Mouse (Mus musculus) mesoderm, embryonic 11.5 days (tissue): ENCODE results near the gene Elavl4.

ENCODE experiments used
- DNase-seq: peaks from one replicate; pipeline ENCODE4 v3.0.0-alpha.2; 2012; ENCODE audit warnings: low read depth, low spot score

Gene Elavl4

DNA sequence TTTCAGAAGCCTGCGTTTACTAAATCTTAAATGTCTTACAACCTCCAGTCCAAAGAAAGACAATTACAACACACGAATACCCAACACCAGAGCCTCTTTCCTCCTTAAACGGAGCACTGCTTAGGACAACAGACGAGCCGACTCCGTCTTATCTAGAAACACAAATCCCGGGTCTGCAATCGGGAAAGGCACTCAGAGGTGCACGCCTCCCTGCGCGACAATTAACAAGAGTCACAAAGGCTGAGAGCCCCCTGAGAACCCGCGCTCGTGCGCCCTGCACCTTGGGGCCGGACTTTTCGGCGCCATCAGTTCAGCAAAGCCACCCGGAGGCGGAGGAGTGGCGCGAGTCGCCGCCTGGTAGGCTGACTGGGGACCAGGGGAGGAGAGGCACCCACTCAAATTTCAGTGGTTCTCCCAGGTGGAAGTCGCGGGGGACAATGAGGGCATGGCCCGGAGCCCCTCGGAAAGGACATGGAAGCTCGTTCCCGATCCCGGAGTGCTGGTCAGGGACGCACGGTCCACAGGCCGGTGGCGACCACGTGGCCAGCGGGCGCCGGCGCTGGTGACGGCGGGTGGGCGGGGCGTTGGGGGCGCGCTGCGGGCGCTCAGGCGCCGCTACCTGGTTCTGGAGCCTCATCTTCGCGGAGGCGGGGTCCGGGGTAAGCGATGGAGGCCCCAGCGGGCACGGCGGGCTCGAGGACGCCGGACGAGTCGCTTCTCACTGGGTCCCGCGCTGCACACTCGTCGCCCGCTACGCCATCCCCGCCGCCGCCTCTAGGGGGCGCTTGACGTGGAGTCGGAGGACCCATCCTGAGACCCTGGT, at the start of gene Elavl4:
Gene Elavl4, minus strand, starts transcription at position 732 of the 823 bp plus-strand sequence.
- peak; percentile 86 for DNase-seq

DNA sequence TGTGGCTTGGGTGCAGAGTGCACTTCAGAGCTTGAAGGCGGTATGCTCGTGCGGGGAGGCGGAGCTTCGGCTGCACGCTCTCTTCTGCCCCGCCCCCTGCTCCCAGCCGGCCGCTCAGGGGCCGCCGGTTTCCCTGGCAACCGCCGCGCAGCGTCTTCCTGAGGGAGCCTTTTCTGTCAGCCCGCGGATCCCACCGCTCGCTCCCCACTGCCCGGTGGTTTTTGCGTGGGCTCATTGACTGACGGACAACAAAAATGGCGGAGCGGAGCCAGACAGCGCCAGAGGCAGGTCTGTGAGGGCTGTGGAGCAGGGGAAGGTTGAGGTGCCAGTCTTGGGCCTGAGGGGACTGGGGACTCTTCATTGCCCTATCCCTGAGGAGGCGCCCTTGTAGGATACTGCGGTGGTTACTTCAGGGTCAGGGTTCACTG, 45.9 kb upstream of the Elavl4 start, which contains the start of gene Agbl4:
Gene Agbl4, plus strand, starts transcription at position 44 of the 428 bp plus-strand sequence.
- peak; percentile 83 for DNase-seq

DNA sequence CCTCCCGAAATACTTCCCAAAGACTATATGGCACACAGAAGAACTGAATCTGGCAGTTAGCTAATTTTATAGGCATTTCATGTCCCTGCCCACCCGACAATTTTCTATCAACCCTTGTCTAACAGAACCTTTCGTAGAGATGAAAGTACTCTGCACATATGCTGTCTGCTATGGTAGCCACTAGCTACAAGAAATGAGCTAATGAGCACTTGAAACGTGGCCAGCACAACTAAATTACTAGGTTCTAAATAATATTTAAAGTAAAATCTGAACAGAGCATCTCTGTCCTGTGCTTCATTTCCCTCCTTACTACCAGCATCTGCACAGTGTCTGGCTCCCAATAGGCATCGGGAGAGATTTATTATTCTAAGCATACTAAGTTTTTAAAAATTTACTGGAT, 44.5 kb upstream of the Elavl4 start:
- no peak for DNase-seq

DNA sequence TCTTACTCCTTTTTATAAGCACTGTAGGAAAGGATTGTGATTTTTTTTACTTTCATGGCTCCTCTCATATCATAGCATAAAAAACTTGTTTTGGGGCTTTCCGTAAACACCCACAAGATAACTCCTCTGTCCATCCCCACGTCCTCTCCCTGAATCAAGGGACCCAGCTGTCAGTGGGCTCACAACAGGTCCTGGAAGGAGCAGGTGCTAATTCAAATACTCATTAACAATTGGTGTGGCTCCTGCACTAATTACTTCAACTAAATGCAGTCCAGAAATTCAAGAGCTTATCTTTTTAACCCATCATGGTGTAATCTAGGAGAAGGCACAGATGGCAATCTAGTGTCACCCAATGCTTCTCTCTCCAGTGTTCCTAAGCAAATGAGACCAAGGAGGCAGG, 8.9 kb upstream of the Elavl4 start:
- no peak for DNase-seq

DNA sequence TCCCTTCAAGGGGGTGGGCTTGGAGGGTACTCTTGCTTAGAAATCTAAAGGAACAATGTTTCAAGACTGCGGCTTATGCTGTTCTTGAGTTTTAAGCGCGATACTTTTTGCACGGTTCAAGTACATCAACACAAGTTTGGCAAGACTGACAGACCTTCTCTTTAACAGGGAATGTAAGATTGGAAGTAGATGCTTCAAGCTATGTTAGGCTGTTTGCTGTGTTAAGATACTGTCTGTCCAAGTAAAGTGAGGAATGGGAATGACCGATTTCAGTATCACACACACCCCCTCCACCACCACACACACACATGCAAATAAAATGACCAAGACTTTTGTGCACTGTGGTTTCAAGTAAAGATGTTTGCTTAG, 276 bp upstream of the Elavl4 start:
- DNase-seq = no peak

DNA sequence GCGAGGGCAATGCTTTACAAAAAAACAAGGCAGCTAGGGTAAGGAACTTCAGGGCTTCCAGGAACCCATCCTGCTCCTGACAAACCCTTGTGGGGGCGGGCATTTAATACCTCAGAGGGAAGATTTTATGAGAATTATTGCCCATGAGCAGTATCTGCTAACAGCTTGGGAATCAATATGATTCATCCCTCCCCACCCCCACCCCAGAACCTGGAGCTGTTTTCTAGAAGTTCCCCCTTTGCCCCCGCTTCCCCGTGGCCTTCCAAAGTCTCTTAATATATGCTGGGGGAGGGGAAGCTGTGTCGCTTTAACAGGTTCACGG, 892 bp downstream of the Elavl4 start:
- no peak for DNase-seq

DNA sequence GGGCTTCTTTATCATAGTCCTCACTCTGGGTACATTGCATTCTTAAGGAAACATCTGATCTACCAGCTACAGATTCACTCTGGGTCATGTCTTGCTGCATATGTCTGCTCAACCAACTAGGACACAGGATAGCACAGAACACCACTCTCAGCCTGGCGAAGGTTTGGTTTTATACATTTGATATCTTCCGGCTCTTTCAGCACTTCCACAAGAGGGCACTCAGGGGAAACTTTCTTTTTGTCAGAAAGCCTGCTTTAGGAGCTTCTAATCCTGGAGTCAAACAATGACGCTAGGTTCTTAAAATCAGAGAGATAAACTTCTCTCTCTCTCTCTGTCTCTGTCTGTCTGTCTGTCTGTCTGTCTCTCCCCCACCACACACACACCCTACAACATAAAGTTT, 27.8 kb downstream of the Elavl4 start:
- no peak for DNase-seq

DNA sequence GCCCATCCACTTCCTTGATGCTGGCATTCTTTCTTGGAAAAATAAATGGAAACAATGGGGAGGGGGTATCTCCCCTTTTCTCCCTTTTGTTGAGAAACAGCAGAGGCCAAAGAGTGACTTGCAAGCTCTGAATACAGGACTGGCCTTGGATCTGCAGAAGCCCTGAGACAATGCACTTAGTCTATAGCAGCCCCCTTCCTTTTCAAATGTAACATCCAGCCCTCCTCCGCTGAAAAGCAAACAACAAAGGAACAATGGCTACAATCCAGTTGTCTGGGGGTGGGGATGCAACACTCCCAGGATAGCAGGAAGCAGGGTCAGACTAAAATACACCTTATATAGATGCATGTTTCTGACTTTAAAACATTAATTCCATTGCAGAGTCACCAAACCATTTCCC, 39.6 kb downstream of the Elavl4 start:
- peak; percentile 23 for DNase-seq

DNA sequence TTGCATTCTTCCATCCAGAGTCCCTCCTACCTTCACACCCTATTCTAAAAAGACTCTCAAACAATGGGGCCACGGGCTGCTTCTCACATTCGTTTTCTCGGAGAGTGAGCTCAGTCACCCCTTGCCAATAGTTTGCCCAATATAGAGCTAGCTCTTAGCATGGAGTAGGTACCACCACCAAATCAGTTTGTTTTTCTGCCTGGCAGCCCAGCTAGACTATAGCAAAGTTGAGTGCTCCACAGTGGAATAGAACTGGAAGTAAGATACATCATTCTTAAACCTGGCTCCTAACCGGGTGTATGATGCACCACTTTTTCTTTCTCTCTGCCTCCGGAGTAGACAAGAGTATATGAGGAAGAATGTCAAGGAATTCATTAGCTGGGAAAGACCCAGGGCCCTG, 44.7 kb downstream of the Elavl4 start:
- DNase-seq = no peak

DNA sequence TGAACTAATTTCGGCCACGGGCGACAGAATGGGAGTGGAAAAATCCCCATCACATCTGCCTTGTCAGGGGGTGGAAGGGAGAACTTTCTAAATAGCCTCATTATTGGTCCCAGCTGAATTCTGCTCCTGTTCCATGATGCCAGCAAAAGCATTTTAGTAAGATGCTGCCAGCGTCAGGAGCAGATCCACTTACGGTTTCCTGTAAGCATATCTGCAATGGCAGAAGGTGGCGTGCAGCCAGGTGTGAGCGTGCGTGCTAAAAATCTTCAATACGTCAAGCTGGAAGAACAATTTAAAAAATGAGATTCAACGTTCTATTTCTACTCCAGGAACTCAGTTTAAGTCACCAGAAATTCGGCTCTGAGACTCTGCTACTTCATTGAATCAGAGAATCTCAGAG, 45.1 kb downstream of the Elavl4 start:
- no peak for DNase-seq

DNA sequence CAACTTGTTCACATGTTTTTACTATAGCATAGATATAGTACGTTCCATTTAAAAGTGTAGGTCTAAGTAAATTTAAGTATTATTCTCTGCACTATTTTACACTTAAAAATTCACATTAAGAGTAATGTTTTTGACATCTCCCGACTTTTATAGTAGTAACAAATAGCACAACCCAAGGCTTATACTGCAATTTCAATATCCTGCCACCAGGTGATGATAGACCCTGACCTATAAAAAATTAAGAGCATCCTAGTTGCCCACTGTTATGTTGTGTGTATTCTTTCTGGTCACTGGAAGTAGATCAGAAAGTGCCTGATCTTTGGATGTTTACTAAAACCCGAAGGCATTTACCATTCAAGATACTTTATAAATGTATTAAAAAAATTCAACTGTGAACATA, 55.9 kb downstream of the Elavl4 start:
- DNase-seq = no peak

DNA sequence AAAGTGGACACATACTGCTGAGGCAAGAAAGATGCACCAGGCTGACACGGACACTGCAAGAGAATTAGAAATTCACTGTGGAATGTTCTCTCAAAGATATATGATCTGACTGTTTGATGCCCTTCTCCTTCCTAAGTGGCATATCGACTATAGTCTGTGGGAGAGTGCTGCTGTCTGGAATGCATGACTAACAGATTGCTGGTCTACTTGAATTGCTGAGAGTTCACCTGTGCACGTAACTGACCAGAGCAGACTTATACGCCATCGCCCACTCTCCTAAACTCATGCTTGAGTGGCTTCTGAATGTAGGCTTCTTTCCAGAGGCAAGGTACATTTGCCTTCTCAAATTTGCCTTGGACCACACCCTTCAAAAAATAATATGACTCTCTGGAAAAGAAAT, 58.5 kb downstream of the Elavl4 start:
- peak; percentile 25 for DNase-seq

DNA sequence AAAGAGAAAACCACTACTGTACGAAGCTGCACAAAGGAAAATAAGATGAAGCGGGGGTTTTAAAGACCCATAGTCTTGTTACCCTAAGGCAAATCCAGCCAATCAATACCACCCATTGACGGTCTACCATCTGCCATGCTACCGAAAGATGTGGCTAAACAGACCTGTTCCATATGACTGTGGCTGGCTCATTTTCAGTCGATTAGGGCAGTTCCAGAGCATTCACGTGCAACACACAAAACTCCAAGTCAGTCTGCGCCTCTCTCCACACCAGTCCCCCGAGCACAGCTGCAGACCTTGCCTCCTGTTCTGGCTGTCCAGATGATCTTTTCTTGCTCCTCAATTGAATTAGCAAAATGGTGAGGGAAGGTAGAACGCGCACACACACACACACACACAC, 59.2 kb downstream of the Elavl4 start:
- DNase-seq = peak; percentile 48

DNA sequence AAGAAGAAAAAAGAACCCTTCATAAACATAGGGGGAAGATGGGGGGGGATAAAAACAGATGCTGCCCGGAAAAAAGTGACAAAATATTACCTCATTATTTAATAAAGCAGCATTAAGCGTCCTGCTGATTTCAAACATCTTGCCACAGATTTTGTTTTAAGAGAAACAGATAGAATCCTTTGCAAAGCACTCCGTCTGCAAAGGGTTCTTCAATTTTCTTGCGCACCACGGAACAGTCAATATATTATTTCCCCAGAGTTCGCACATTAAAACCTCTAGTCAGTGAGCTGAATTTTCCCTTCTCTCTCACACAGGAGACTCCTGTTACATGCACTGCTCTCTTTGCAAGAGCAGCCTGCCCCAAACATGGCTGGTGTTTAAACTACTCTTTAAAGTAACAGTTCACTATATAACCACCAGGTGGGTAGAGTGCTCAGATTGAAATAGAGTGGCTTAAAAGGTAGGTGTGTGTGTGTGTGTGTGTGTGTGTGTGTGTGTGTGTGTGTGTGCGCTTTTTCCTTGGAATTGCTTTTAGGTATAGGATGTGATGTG, 61.1 kb downstream of the Elavl4 start:
- peak; percentile 45 for DNase-seq

DNA sequence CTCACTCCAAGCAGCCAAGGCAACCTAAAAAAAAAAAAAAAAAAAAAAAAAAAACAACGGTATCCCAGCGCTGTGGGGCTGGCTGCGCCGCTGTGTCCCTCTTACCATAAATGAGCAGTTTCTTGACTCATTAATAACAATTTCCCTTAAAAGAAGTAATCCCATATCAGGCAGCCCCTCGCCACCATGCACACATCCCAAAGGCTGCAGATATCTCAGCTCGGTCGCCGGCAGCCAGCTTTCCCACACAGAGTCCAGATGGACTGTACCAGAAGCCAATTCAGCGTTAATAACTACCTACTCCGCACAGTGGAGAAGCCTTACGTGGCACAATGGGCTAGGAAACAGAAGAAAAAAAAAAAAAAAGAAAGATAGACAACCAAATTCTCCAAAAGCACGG, 61.7 kb downstream of the Elavl4 start:
- DNase-seq = peak; percentile 30

DNA sequence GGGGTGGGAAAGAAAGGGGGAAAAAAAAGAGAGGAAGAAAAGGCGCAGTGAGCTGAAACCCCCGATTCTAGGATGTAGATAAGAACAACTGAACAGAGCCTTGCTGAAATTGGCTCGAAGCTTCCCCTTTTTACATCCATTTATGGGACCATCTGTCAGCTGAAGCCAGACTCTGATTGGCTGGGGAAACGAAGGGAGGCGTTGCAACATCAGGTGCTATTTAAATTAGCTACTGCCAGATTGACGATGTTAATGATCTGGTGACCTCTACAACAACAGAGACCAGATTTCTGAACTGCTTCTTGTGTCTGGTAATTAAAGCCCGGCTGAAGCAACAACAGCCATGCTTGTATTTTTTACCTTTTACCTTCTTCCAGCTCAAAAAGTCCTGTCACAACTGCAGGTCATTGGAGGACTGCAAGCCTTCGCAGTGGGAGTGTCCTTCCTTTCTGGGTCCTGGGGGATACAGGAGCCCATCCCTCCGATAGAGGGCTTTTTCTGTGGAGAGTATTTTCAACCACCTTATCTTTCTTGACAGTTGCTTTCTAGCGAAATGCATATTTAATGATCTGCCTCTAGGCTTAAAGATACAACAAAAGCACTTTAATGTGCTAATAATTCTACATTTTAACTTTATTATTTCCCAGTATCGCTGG, 64.2 kb downstream of the Elavl4 start:
- peak; percentile 77 for DNase-seq

DNA sequence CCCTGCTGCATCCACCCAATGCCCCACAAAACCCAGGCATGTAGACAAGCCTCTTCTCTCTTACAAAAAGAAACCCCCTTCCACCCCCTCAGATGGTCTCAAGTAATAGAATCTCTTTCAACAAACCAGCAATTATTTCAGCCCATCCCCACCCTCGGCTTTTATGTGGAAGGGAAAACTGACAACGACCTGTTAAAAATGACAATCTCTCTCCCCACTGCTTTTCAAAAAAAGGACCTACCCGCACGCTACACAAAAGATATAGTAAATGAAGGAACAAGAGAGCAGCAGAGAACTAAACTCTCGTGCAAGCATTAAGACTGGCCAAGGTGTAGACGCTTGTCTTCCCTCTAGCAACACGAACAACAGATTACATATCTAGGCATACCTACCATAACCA, 64.9 kb downstream of the Elavl4 start:
- no peak for DNase-seq

DNA sequence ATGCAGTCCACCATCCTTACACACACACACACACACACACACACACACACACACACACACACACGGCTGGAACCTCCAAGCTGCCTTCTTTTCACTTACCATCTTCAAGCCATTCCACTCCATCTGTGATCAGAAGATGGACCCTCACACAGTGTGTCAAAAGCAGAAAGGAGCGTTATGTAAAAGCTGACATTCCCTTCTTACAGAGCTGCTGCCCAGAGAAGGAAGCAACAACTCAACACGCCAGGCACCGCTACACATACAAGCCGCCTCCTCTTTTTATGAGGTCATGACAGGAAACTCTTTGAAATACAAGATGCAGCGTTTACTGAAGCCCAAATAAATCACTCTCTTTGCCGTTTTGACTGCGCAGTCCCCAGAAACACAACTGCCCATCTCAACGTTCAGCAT, 65.3 kb downstream of the Elavl4 start:
- peak; percentile 71 for DNase-seq

DNA sequence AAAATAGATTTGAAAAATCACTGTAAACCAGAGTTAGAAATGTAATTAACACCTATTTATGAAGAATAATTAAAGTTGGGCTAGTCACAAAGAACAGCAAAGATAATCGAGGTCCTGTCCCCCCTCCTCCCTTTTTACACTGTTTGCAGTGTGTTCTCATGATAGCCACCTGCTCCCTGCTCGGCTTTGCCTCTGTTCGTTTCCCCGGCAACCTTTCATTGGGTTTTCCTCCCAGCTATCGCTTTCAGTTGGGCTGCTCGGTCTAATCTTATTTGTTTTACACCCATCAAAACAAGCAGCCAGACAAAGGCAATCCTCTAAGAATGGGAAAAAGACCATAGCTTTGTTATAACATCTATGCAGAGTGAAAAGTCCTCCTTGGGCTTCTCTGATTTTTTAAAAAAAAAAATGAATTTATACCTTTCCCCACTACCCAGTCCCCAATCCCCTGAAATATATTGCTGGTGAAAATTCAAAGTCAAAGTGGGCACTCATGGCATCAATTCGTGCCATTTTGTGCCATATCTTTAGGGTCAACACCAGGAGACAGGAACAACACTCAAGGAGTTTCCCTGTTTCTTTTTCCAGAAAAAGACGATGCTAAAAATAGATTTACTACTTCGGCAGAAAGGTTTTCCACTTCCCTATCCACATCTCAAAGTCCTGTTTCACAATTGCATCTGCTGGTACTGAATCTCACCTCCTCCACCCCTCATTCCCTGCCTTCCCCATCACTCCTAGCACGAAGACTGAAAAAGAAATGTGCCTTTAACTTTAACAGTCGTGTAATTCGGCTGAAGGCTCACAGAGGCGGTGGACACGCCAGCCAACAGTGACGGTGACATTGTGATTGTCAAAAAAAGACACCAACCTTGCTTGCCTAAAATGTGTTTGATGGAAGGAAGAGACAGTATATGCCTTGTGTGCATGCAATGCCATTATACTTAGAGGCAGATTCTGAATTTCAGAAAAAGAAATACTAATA, 66.1 kb downstream of the Elavl4 start:
- DNase-seq = peak; percentile 63

DNA sequence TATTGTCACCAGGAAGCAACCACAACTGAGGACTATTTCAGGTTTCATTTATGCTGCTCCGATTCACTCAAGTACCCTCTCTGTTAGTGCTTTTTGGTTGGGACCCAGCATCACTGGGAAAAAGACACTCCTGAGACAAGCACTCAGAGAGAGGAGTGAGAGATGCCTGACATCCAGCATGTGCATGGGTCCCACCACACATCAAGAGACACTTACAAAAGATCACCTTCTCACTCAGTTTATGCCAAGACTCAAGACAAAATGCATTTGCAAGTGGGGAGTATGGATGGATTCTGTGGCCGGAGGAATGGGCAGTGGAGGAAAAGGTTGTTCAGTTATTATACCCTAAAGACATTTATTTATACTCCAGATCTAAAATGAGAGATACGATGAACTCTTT, 67.3 kb downstream of the Elavl4 start:
- DNase-seq = no peak

DNA sequence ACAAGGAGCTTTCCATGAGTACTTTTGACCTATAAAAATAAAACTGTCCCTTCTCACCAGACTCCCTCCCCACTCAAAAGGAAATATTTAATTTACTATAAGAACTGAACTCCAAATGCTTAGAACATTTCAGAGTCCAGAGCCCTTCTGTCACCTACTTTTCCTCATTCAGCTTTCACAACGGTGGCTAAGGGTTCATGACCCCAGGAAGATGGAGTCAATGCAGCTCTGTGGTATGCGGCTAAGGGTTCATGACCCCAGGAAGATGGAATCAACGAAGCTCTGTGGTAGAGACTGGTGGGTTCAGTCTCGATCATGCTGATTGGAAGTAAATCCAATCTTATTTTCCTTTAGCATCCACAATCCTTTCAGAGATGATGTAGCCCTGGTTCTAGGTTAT, 81.7 kb downstream of the Elavl4 start:
- no peak for DNase-seq
